ENCODE assay signal across 7 mouse cellular contexts in the genomic region with DNA sequence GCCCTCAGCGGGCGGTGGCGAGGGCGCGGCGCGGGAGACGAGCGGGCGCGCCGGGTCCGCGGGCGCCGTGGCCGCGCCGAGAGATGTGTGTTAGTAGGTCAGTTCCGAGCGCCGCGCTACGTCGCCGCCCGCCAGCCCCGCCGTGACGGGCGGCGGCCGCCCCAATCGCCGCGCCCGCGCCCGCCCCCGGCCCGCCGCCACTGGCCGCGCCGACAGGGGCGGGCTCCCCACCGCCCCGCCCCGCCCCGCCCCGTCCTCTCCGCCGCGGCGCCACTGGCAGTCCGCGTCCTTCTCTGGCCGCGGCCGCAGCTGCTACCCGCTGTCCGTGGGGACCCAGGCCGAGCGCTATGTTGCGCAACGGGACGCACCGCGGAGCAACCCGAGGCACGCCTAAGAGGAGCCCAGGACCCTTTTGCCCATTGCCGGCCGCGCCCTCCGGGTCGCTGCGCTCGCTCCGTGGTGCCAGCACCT. TPM values are rescaled to one million over a fixed set of nuclear protein-coding genes. Genes with fewer than 3 reads are reported as not detected.
DNase-seq lines count a peak whose midpoint lies in the region; ATAC-seq lines count a peak whose summit lies in the region.

A gene (minus strand): TSS at position 123 of the 471 bp plus-strand sequence.

- intact Hi-C loops in left cerebral cortex, postnatal 25 days (cut with DNase I): loop anchor here (1.0 to 5.0 kb wide), 3 partner anchors 52 to 162 kb away; a partner anchor contains a TSS

- peak; percentile 56 for DNase-seq in R1 (ENCODE audit: low read depth, low spot score)
- peak; percentile 78 to 84 for DNase-seq in cerebellum, postnatal 36 days
- peak; percentile 83 for DNase-seq in gastrocnemius, postnatal 25 days
- DNase-seq in left cerebral cortex, postnatal 25 days (ENCODE audit: low spot score in 2 of 2): peak in 1 of 2 experiments; percentile 82
- DNase-seq in right cerebral cortex, postnatal 10 days (ENCODE audit: low spot score in 2 of 2): peak; percentile 88 to 90

- peak; percentile 26 for ATAC-seq in inflammation-experienced regulatory T-cells, adult 6 months
- ATAC-seq in megakaryocyte progenitor cell, adult 5-6 weeks (replicated peaks; ENCODE audit: poor library complexity): peak; percentile 26

RNA-seq across cellular contexts. Expression of the gene that starts here (rescaled TPM):
- 10 to 100 TPM; 21.4 to 53.7 TPM for total RNA-seq in gastrocnemius, postnatal 25 days (2021)
- 1 to 10 TPM; 2.7 to 4.1 (median 3.8) TPM for polyA plus RNA-seq in inflammation-experienced regulatory T-cells, adult 6 months (2017; shearing (Covaris generic))
- total RNA-seq in left cerebral cortex, postnatal 25 days (2021): 10 to 100 TPM; 14.4 to 20.8 TPM
- 10.0 and 19.0 TPM in 2 replicates for total RNA-seq in megakaryocyte progenitor cell, adult 5-6 weeks (2015)
- total RNA-seq in megakaryocyte progenitor cell, adult 5-6 weeks (2017): 10.8 and 16.7 TPM in 2 replicates
